Mouse (Mus musculus) intestine, embryonic 16.5 days (tissue): ENCODE measurements around the gene Flg. TPM values are rescaled to one million over a fixed set of nuclear protein-coding genes. Genes with fewer than 3 reads are reported as not detected.

Experiments used
- polyA plus RNA-seq: library from polyadenylated mRNA; unstranded; fragments of >200 nt; fragmentation: Nextera tagmentation; extraction: Ambion mirVana; gene quantifications from 2 replicates; pipeline ENCODE4 v1.2.1, GENCODE M21; 2015

Flg gene
- polyA plus RNA-seq, 1 experiment from 2014 or later: not detected

Other genes with a start within 250 kb of the Flg start
- not detected in 2 replicates for gene Gm4858, start 204.7 kb upstream of the Flg start, polyA plus RNA-seq
- gene Crnn, start 128.7 kb upstream of the Flg start, polyA plus RNA-seq: not detected in 2 replicates
- not detected in 2 replicates for gene Flg2, start 76.2 kb upstream of the Flg start, polyA plus RNA-seq
- 0.01 and 0.06 TPM in 2 replicates for gene Hrnr, start 46.2 kb downstream of the Flg start, polyA plus RNA-seq
- not detected in 2 replicates for gene Rptn, start 120.2 kb downstream of the Flg start, polyA plus RNA-seq
- gene Tchh, start 168.8 kb downstream of the Flg start, polyA plus RNA-seq: 1.3 TPM in 2 replicates
- not detected in 2 replicates for gene Tchhl1, start 195.2 kb downstream of the Flg start, polyA plus RNA-seq
- 711 and 730 TPM in 2 replicates for gene S100a11, start 247.0 kb downstream of the Flg start, polyA plus RNA-seq